Mouse (Mus musculus) megakaryocyte, adult 5-6 weeks (primary cell): ENCODE results near the gene Olfr370. TPM values are rescaled to one million over a fixed set of nuclear protein-coding genes. Genes with fewer than 3 reads are reported as not detected.

Experiments
- ATAC-seq: 2 replicates; pipeline ENCODE4 v1.8.0; 2016; ENCODE audit warnings: mild to moderate bottlenecking, inconsistent platforms; ENCODE audit not compliant: poor library complexity, severe bottlenecking
- total RNA-seq, 2 experiments: library from RNA; stranded (forward) in 1 of 2; stranded (reverse) in 1 of 2; fragments of 153-499, 151-499 nt in 1 of 2; fragments of 221-1000, 200-1000 nt in 1 of 2; gene quantifications; 2 replicates each; pipeline versions ENCODE4 v1.2.3 to v1.2.4; 2015 to 2017

Gene Olfr370
- total RNA-seq, 2 experiments from 2014 or later, result not detected

DNA sequence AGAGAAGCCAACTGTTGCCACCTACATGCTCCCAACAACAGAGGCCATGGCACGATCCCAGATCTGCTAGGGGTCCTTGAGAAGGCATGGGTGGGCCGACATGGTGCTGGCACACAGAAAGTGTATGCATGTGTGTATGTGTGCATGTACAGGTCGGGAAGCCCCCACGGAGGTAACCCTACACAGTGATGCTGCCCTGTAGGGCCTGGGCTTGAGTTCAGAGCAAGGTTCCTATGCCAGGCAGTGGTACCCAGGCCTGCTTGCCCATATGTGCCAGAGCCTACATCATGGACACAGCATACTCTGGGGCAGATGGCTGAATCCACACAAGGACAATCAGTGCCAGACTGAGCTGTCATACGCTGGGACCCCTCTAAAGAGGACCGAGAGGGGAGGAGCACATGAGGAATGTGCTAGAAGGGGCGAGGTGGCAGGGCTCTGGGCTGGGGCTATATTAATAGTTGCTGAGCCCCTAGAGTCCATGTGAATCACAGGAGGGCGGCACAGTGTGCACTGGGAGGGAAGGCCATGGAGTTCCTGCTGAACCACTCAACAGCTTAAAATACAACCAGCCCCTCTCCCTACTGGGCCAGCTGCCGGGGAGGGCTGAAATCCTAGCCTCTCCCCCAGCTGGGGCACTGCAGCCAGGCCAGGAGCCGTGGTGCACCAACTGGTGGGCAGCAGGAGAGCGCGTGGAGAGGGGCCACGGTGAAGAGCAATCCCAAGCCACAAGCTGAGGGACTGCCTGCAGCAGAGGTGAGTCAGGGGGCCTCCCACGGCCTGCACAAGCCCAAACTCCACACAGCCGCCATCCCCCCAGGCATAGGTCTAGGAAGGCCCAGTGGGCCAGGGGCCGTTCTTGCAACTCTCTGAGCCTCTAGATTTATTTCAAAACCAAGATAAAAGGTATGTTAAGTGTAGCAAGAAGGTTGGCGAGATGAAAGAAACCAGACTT lies 40.3 kb downstream of the Olfr370 start:
- ATAC-seq, result no peak

DNA sequence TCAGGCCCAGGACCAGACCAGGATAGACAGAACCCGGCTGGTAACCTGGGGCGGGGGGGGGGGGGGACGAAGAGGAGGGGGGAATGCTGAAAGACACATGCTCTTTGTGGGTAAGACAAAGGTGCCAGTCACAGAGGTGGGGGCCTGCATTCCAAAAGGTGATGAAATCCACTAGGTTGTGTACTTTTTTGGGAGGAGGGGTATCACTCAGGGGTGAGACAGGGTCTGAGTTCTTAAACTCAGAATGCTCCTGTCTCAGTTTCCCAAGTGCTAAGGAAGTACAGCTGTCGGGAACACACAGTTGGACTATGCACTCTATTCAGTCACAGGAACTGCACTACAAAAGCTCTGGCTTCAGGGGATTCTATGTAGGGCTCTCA lies 40.9 kb downstream of the Olfr370 start:
- no peak for ATAC-seq

DNA sequence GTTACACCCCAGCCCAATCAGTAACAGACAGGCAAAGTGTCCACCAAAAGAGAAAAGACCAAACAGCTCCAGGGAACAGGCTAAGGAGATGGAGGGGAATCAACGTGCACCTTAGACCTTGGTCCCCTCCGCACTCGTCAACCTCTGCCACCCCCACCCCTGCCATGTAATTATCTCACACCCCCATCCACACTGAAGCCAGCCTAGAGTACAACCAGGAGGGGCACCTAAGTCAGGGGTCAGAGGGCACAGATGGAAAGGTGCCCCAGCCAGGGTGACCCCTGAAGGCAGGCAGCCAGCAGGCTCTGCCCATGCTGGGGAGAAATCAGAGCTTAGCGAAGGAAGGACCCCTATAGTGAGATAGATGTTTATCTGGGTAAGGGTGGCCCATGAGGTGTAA lies 41.3 kb downstream of the Olfr370 start:
- no peak for ATAC-seq

DNA sequence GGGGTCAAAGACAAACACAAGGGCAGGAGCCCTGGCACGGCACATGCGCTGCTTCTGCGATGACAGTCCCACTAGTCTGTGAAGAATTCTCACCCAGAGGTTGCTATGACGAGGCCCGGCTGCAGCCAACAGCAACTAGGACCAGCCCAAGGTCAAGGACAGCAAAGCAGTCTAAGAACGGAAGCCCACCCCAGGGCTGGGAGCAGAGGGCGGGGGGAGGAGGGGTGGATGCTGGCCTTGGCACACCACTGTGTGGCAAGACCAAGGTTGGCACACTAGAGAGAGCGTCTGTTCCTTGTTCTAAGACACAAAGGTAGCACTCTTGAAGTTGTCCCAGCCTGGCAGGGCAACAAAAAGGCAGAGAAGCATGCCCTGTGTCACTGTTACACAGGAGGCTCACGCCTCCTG lies 41.8 kb downstream of the Olfr370 start:
- peak; percentile 53 for ATAC-seq

DNA sequence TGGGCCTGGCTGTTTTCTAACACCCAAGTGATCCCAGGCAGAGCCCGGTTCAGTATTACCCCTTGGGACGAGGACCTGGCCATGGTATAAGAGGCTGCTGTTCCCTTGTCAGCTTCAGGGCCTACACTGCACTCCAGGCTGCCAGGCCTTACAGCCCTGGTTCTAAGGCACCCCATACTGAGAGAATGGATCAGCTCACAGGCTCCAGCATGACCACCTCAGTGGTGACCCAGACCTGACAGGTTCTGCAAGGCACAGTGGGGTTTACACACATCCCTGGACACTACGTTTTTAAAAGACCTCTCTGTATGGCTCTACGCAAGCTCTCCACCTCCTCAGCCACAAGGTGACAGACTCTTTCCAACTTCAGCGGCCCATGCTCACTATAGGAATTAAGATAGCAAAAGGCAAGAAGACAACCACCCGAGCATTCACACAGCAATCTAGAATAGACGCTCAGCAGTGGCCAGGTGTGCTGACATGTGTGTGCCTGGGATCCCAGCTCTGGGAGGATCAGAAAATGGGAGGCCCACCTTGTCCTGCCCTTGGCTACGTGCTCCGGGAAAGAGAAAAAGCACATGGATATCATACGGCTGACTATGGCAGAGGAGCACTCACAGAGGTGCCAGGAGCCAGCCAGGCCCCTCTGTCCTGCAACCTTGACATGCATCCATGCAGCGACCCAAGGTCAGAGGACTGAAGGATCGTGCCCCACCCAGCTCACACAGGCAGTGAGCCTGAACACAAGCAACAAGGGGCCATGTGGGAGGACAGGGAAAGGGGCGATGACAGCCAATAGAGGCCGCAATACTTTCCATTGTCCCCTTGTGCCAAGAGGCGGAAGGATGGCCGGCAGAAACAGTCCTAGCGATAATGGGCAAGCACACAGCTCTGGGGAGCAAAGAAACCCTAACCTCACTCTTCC lies 42.8 kb downstream of the Olfr370 start:
- no peak for ATAC-seq

DNA sequence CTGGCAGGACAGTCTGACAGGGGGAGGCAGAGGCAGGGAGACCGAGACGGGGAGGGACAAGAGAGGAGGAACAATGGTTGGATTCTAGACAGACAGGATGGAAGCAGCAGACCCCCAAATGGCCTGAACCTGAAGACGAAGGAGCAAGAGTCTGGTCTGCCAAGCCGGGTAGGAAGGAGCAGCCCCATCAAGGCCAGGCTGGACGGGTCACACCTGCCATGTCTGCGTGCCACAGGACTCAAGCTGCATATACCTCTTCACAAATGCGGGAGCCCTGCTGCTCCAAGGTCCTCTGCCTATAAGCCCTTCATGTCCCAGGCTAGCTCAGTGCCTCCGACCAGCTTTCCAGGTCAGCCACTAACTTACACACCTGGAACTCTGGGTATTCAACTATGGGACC lies 44.1 kb downstream of the Olfr370 start:
- ATAC-seq, result no peak

DNA sequence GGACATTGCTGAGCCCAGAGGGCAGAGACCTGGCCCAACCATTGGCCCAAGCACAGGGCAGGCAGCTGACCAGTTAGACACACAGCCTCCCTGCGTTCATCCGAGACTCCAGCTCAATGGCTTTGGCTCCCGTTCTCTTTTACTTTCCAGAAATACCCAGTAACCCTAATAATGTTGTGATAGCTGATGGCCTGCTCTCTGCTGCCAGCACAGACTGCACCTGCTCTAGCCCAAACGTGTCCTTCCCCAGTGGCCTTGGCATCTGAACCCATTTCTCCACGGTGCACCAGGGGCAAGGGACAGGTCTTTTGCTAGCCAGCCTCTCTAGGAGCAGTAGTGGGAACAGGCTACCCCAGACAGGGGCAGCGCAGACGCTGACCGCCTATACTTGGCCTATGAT lies 45.2 kb downstream of the Olfr370 start:
- ATAC-seq, result no peak

DNA sequence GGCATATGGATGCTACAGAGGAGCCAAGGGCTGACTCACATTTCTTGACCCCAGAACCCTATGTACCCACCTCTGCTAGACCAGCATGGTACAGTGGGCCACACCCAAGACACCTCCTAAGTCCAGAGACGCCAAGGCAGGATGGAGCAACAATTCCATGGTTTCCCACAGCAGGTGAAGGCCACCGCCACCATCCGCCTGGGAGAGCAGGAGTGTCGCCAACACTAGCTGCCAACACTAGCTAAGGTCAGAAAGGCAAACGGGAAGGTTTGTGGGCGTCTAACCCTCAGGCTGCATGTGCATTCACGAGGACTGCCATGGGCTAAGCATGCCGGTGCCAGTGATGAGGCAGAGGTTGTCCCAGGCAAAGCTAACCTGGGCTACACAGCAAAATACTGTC lies 46.6 kb downstream of the Olfr370 start:
- ATAC-seq, result no peak

DNA sequence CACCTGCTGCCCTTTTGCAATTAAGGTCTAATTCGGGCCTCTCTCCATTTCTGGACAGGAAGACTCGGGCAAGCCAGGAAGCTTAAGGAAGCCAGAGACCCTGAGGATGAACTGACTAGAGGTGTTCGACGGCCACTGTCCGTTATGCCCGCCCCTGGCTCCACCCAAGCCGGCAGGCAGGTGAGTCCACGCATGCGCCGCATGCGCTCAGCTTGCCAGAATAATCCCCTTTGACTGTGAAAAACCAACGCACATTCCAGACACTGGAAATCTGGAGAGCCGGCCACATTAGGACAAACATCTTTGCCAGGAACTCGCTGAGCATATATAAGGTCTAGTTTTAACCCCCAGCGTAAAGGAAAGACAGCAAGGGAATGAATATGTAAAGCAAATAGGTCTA lies 47.7 kb downstream of the Olfr370 start:
- ATAC-seq, result no peak

DNA sequence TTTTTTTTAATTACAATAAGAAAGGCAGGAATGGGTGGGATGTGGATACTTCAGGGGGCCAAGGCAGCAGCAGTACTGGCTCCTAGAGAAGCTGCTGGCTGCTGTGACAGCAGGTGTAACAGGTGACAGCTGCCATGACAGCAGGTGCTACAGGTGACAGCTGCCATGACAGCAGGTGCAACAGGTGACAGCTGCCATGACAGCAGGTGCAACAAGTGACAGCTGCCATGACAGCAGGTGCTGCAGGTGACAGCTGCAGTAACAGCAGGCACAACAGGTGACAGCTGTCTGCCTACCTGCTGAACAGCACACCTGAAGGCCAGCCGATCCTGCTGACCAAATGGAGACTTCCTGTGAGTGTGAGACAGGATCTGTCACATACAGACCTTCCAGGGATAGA lies 49.2 kb downstream of the Olfr370 start:
- no peak for ATAC-seq

DNA sequence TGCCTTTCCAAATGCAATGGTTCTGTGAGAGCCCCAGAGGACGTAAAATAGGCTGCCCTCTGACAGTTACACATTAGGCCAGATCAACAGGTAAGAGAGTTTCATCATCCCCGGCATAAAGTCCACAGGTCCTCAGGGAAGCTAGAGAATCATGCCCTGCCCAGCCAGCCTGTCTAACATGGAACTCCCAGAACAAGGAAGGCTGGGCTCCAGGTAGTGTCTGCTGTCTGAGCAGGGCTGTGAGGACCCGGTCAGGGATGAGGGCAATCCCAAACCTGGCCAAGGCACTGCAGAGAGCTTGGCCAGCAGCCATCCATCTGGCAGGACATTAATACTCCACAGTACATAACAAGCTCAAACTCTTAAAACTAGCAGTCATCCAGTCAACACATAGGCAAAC lies 49.8 kb downstream of the Olfr370 start:
- ATAC-seq, result no peak

DNA sequence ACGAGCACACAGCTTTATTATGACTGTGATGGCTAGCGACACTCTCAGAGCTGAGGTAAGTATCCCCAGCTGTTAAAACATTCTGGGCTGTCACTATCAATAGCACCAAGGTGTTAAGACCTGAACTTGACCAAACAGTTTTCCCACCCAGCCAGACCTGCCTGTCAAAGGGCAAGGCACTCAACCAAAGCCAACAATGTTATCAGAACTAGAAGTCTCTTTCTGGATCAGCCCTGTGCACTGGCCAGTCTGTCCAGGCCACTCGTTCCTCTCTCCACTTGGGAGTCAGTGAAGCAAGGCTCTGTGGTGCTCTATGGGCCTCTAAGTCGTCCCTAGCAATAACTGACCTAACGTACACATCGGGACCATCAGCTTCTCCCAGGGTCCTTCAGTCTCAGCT lies 52.1 kb downstream of the Olfr370 start:
- no peak for ATAC-seq

DNA sequence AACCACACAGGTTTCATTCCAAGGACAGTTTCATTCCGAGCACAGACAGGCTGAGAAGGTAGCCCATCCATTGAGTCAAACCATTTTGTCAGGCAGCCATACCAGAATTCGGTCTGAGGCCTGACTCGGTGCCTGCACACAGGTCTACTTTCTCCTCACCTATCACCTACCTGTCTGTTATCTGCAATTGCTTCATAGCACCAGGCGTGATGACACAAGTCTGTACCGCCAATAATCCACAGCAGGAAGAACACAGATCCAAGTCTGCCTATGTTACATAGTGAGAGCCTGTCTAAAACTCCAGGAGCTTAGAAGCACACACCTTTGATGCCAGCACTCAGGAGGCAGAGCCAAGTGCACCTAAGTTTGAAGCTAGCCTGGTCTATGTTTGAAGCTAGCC lies 53.3 kb downstream of the Olfr370 start:
- ATAC-seq, result no peak

DNA sequence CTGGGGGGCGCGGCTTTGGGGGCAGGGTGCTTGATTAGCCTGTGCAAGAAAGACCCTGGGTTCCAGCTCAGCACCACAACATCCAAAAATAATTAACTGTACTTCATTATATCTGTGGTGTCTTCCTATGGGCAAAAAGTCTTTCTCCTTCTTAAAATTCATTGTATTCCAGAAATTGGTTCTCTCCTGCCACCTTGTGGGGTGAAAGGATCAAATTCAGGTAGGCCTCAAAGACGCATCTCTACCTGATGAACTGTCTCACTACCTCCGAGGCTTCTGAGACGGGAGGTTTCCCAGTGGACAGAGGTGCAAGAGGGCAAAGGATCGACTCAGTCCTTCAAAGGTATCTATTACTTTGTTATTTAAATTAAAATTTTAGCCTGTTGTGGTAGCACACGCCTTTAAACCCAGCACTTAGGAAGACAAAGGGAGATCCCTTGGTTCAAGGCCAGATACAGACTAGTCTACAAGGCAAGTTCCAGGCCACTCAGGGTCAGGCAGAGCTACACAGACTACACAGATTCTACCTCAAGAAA lies 55.0 kb downstream of the Olfr370 start:
- no peak for ATAC-seq

DNA sequence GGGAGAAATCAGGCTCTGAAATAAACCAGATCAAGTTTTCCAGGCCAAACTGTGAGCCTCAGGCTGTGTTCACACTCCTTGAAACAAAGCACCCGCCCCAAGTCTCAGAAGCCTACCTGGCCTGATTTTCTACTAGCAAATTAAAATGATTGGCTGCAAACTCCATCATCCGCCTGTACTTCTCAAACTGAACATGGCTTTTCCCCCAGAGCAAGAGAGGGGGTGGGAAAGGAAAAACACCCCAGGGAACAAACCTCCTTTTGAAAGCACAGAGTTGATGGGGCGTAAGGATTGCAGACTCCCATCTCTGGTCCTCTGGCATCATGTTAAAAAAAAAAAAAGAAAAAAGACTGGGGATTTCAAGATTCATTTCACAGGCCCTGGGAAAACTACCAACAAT lies 57.1 kb downstream of the Olfr370 start:
- ATAC-seq, result no peak

DNA sequence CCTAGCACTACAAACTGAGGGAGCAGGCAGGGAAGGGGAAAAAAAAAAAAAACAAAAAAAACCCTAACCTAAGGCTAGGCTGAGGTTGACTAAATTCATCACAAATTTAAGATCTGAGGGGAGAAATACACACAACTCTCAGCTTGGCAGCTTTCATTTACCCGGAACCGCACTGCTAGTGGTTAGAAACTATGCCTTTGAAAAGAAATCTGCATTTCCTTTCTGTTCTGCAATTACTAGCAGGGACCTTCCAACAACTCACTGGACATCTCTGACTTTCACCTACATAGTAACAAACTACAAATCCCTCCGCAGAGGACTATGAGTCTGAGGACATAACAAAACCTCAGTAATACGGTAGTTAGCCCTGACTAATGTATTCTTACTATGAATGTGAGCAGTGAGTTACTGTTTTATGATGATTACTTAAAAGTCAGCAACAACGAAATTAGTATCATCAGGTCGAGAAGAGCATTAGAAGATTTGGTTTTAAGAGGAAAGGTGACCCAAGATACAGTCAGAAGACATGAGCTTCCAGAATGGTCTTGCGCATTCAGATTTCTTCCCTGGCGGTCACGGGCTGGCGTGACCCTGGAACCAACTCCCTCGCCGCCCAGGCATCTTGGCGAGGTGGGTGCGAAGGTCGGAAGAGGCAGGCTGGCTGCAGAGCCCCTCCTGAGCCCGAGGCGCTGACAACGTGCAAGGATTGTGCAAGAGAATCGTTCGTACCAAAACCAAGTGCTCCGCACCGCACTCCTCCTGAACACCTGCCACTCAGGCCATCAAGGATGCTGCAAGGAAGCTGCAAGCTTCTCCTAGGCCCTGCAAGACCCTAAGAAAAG lies 58.0 kb downstream of the Olfr370 start:
- peak; percentile 12; the same call in 1 of the 2 replicates for ATAC-seq

DNA sequence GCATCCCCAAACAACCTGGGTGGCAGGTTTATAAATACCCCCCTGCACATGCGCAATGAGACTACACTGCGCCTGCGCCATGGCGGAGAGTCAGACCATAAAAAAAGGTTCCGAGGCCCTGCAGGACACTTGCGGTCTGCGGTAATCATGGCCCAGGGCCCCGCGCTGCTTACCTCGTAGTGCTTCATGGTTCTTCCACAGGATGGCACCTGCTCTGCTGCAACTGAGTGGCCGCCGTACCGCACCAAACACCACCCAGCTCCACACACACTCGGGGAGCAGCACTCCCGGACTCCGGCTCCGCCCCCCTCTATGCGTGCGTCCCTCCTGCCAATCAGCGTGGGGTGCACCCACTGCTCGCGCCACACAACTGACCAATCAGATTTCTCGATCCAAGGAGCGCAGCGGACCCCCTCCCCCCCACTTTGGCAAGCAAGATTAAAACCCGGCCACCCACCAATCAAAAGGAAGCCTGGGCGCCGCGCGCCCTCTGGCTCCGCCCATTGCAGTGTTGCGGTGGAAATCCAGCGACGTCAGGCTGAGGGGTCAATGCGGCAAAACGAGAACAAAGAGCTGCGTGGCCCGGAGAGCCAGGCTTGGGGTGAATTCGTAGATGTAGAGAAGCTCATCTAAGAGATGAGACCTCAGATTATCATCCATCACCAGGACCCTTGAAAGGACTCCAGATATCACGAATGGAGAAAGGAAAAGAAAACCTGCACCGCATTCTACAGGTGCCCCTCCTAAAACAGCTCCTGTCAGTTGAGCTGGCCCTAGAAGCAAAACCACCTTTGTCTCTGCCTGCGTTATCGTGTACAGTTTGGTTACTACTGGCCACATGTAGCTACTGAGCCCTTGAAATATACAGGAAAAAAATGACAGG lies 58.8 kb downstream of the Olfr370 start:
- peak; percentile 95 for ATAC-seq
